In the genomic region with DNA sequence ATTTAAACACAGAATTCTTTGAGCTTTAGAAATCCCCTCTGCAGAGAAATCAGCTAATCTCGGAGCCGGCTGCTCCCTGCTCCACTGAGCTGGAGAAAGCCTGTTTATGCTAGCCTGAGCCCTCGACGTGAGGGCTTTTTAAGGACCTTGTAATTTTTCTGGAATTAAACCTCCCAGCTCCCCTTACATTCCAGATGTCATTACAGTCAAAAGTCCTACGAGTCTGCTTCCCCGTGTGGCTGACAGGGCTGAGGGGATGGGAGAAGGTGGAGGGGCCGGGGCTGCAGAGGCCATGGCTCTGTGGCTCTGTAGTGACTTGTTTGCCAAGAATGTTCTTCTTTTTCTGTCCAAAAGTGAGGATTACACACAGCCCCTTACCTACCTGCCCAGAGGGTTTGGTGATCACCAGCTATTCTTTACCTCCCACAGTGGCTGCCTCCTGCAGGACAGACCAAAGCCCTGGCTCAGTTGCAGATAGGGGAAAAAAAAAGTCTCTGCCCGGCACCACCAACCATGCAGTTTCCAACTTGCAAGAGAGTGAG, we compare ENCODE assay signal across 8 mouse cellular contexts. TPM values are rescaled to one million over a fixed set of nuclear protein-coding genes. Genes with fewer than 3 reads are reported as not detected.
DNase-seq lines count a peak whose midpoint lies in the region; ATAC-seq and TF ChIP-seq lines count a peak whose summit lies in the region.

No protein-coding gene starts in this region.

- no peaks in the 10 kb centered on the region for H3K36me3 ChIP-seq in liver, embryonic 13.5 days
- no peaks in the 10 kb centered on the region for H3K36me3 ChIP-seq in liver, postnatal 0 days (replicated peaks; ENCODE audit: insufficient read depth, low read length)
- H3K36me3 ChIP-seq in forebrain, embryonic 10.5 days (replicated peaks) = peaks cover 5% of the 10 kb centered on the region; the same call in 1 of the 2 replicates
- no peaks in the 10 kb centered on the region for H3K36me3 ChIP-seq in kidney, embryonic 15.5 days
- no peaks in the 10 kb centered on the region for H3K36me3 ChIP-seq in neural tube, embryonic 13.5 days

- H3K4me1 ChIP-seq in liver, embryonic 13.5 days (replicated peaks) = peaks cover 62% of the 10 kb centered on the region
- H3K4me1 ChIP-seq in liver, postnatal 0 days (ENCODE audit: insufficient read depth) = peaks cover 46% of the 10 kb centered on the region
- H3K4me1 ChIP-seq in forebrain, embryonic 10.5 days = peaks cover 96% of the 10 kb centered on the region
- H3K4me1 ChIP-seq in kidney, embryonic 15.5 days = peaks cover 96% of the 10 kb centered on the region
- H3K4me1 ChIP-seq in neural tube, embryonic 13.5 days (replicated peaks) = peaks cover 94% of the 10 kb centered on the region

- H3K4me3 ChIP-seq in liver, embryonic 13.5 days (replicated peaks) = no peak overlapping the region
- no peak overlapping the region for H3K4me3 ChIP-seq in liver, postnatal 0 days (ENCODE audit: low read depth, low read length)
- H3K4me3 ChIP-seq in forebrain, embryonic 10.5 days = peak overlapping the region; percentile 47
- H3K4me3 ChIP-seq in kidney, embryonic 15.5 days (replicated peaks) = no peak overlapping the region; the same call in 1 of the 2 replicates
- H3K4me3 ChIP-seq in neural tube, embryonic 13.5 days = no peak overlapping the region

- no peak for TF ChIP-seq CTCF in liver, postnatal 0 days (IDR thresholded peaks at IDR 0.05; ENCODE audit: low read depth)

- no peak for ATAC-seq in liver, embryonic 13.5 days (ENCODE audit: low read depth)
- ATAC-seq in liver, postnatal 0 days = no peak
- ATAC-seq in kidney, embryonic 15.5 days (replicated peaks; ENCODE audit: low FRiP score) = no peak
- no peak for ATAC-seq in neural tube, embryonic 13.5 days (ENCODE audit: low read depth)

- no peak for TF ChIP-seq EP300 in liver, postnatal 0 days (IDR thresholded peaks at IDR 0.05; ENCODE audit: low read depth)

- H3K4me2 ChIP-seq in liver, embryonic 13.5 days = 0 out of 2 replicates have a peak overlapping the region, but pooled peaks have one; percentile 29
- H3K4me2 ChIP-seq in liver, postnatal 0 days (ENCODE audit: low read depth, low read length) = no peak overlapping the region
- peak overlapping the region; percentile 34 for H3K4me2 ChIP-seq in kidney, embryonic 15.5 days
- peak overlapping the region; percentile 59 for H3K4me2 ChIP-seq in neural tube, embryonic 13.5 days

- peaks cover 14% of the 10 kb centered on the region; the same call in 1 of the 2 replicates for H3K27me3 ChIP-seq in liver, embryonic 13.5 days
- no peaks in the 10 kb centered on the region for H3K27me3 ChIP-seq in liver, postnatal 0 days (ENCODE audit: insufficient read depth, low read length)
- peaks cover 6% of the 10 kb centered on the region; the same call in 1 of the 2 replicates for H3K27me3 ChIP-seq in forebrain, embryonic 10.5 days (ENCODE audit: poor library complexity, severe bottlenecking)
- H3K27me3 ChIP-seq in kidney, embryonic 15.5 days = no peaks in the 10 kb centered on the region
- no peaks in the 10 kb centered on the region for H3K27me3 ChIP-seq in neural tube, embryonic 13.5 days

- peak overlapping the region; percentile 44 for H3K9ac ChIP-seq in liver, embryonic 13.5 days
- no peak overlapping the region for H3K9ac ChIP-seq in liver, postnatal 0 days (replicated peaks)
- no peak overlapping the region; the same call in 1 of the 2 replicates for H3K9ac ChIP-seq in kidney, embryonic 15.5 days
- peak overlapping the region; percentile 69 for H3K9ac ChIP-seq in neural tube, embryonic 13.5 days

- no peak for DNase-seq in liver, embryonic 13.5 days
- DNase-seq in liver, postnatal 0 days = no peak
- DNase-seq in forebrain, embryonic 10.5 days (ENCODE audit: extremely low spot score, low spot score) = no peak
- DNase-seq in adrenal gland, postnatal 36 days = no peak
- no peak for DNase-seq in retina, postnatal 1 day
- no peak for DNase-seq in ovary, adult 18-20 months (ENCODE audit: low spot score)

- no peak overlapping the region for H3K27ac ChIP-seq in liver, embryonic 13.5 days
- no peak overlapping the region for H3K27ac ChIP-seq in liver, postnatal 0 days (ENCODE audit: low read depth)
- H3K27ac ChIP-seq in forebrain, embryonic 10.5 days = peak overlapping the region; percentile 90
- peak overlapping the region; percentile 96 for H3K27ac ChIP-seq in kidney, embryonic 15.5 days
- H3K27ac ChIP-seq in neural tube, embryonic 13.5 days (replicated peaks) = peak overlapping the region; percentile 92

- WGBS in liver, embryonic 13.5 days (ENCODE audit: insufficient replicate concordance) = 48% methylated on average over 8 of the region's 8 CpGs
- 57% methylated on average over 8 of the region's 8 CpGs for WGBS in liver, postnatal 0 days (ENCODE audit: insufficient replicate concordance)
- 4% methylated on average over 8 of the region's 8 CpGs for WGBS in forebrain, embryonic 10.5 days
- 19% methylated on average over 8 of the region's 8 CpGs for WGBS in kidney, embryonic 15.5 days
- WGBS in neural tube, embryonic 13.5 days = 12% methylated on average over 8 of the region's 8 CpGs

- no peaks in the 10 kb centered on the region for H3K9me3 ChIP-seq in liver, embryonic 13.5 days (replicated peaks)
- H3K9me3 ChIP-seq in liver, postnatal 0 days (ENCODE audit: low read length) = no peaks in the 10 kb centered on the region
- H3K9me3 ChIP-seq in forebrain, embryonic 10.5 days = no peaks in the 10 kb centered on the region
- no peaks in the 10 kb centered on the region for H3K9me3 ChIP-seq in kidney, embryonic 15.5 days (replicated peaks)
- H3K9me3 ChIP-seq in neural tube, embryonic 13.5 days = no peaks in the 10 kb centered on the region

RNA-seq across cellular contexts. Expression of a gene that starts 29.0 kb away (rescaled TPM):
- 9.1 and 9.2 TPM in 2 replicates for polyA plus RNA-seq in liver, embryonic 13.5 days (2015; fragmentation: Nextera tagmentation; extraction: Ambion mirVana)
- 7.9 and 9.8 TPM in 2 replicates for polyA plus RNA-seq in liver, postnatal 0 days (2015; fragmentation: Nextera tagmentation; extraction: Ambion mirVana)
- polyA plus RNA-seq in forebrain, embryonic 10.5 days (2016; fragmentation: Nextera tagmentation; extraction: Ambion mirVana) = 16.6 and 19.3 TPM in 2 replicates
- 24.6 and 28.7 TPM in 2 replicates for polyA plus RNA-seq in kidney, embryonic 15.5 days (2015; fragmentation: Nextera tagmentation; extraction: Ambion mirVana)
- polyA plus RNA-seq in neural tube, embryonic 13.5 days (2015; fragmentation: Nextera tagmentation; extraction: Ambion mirVana) = 26.5 and 30.4 TPM in 2 replicates
- 10 to 100 TPM; 47.3 to 53.3 TPM for total RNA-seq in adrenal gland, postnatal 36 days (2021)

RNA-seq across cellular contexts. Expression of a gene that starts 42.5 kb away (rescaled TPM):
- 29.8 and 32.1 TPM in 2 replicates for polyA plus RNA-seq in liver, embryonic 13.5 days (2015; fragmentation: Nextera tagmentation; extraction: Ambion mirVana)
- polyA plus RNA-seq in liver, postnatal 0 days (2015; fragmentation: Nextera tagmentation; extraction: Ambion mirVana) = 17.0 and 17.1 TPM in 2 replicates
- polyA plus RNA-seq in forebrain, embryonic 10.5 days (2016; fragmentation: Nextera tagmentation; extraction: Ambion mirVana) = 196 and 201 TPM in 2 replicates
- 143 and 145 TPM in 2 replicates for polyA plus RNA-seq in kidney, embryonic 15.5 days (2015; fragmentation: Nextera tagmentation; extraction: Ambion mirVana)
- 208 and 217 TPM in 2 replicates for polyA plus RNA-seq in neural tube, embryonic 13.5 days (2015; fragmentation: Nextera tagmentation; extraction: Ambion mirVana)
- 10 to 100 TPM; 43.3 to 67.7 TPM for total RNA-seq in adrenal gland, postnatal 36 days (2021)

RNA-seq across cellular contexts. Expression of a gene that starts 42.6 kb away (rescaled TPM):
- polyA plus RNA-seq in liver, embryonic 13.5 days (2015; fragmentation: Nextera tagmentation; extraction: Ambion mirVana) = 18.3 and 19.8 TPM in 2 replicates
- 63.0 and 63.4 TPM in 2 replicates for polyA plus RNA-seq in liver, postnatal 0 days (2015; fragmentation: Nextera tagmentation; extraction: Ambion mirVana)
- polyA plus RNA-seq in forebrain, embryonic 10.5 days (2016; fragmentation: Nextera tagmentation; extraction: Ambion mirVana) = 16.6 and 17.9 TPM in 2 replicates
- 32.9 and 33.0 TPM in 2 replicates for polyA plus RNA-seq in kidney, embryonic 15.5 days (2015; fragmentation: Nextera tagmentation; extraction: Ambion mirVana)
- polyA plus RNA-seq in neural tube, embryonic 13.5 days (2015; fragmentation: Nextera tagmentation; extraction: Ambion mirVana) = 10.6 and 12.9 TPM in 2 replicates
- 10 to 100 TPM in 1 of 2 experiments, 1 to 10 TPM in 1; 7.9 to 11.5 TPM for total RNA-seq in adrenal gland, postnatal 36 days (2021)

Comparison
In these comparisons a context has a peak if more than half of its experiments do, and no peak if none do; other contexts are left out.
1. H3K9ac ChIP-seq: peak in liver, embryonic 13.5 days (single experiment) and neural tube, embryonic 13.5 days (single experiment); none in liver, postnatal 0 days (single experiment) and kidney, embryonic 15.5 days (single experiment).
2. H3K27ac ChIP-seq: peak in forebrain, embryonic 10.5 days (single experiment), kidney, embryonic 15.5 days (single experiment) and neural tube, embryonic 13.5 days (single experiment); none in liver, embryonic 13.5 days (single experiment) and liver, postnatal 0 days (single experiment).